Mouse (Mus musculus): ENCODE measurements around the gene Pramel4. TPM values are rescaled to one million over a fixed set of nuclear protein-coding genes. Genes with fewer than 3 reads are reported as not detected.
"Not testable (repeated sequence)": the region's sequence is repeated elsewhere in the genome, so short reads cannot be mapped to it uniquely, and the experiment has no call there.

Gene Pramel4
- polyA plus RNA-seq (2016; fragmentation: Nextera tagmentation; extraction: Ambion mirVana) = not detected in 2 replicates

DNA sequence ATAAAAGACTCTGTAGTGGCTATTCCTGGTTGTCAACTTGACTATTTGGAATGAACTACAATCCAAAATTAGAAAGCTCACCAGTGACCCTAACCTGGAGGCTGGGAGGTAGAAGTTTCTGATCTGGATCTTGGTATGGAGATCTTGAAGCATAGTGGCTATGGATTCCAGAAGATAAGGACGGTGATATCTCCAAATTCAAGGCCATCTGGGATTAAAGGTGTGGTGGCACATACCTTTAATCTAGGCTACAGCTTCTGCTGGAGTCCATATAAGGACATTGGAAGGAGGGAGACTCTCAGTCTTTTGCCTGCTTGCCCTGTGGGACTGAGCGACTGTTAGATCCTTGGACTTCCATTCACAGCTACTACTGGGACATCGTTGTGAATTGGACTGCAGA, at the start of gene Pramel4:
Gene Pramel4, plus strand, starts transcription at position 301 of the 400 bp plus-strand sequence.
- H3K27ac ChIP-seq (replicated peaks); DNase-seq (ENCODE audit: low spot score); H3K4me1 ChIP-seq; H3K36me3 ChIP-seq (replicated peaks); H3K9me3 ChIP-seq; H3K4me3 ChIP-seq; H3K27me3 ChIP-seq (replicated peaks; ENCODE audit: low read depth, poor library complexity, severe bottlenecking): not testable (repeated sequence)
- 88% methylated on average over 3 of the region's 3 CpGs for WGBS

DNA sequence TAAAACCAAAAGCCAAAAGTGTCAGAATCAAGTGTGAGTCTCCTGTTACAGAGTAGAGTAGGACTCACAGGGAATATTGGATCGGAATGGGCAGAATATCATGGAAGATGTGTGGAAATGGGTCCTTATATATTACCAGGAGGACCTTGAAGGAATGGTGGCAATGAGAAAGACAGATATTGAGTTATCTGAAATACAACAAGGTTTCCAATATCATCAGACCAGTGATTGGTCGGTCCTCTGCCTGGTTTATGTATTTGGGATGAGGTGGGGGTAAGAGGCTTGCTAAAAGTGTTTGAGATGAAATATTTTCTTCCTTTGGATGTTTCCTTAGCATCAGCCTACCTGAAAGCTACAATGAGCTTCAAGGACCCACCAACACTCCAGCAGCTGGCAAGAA, 47.2 kb downstream of the Pramel4 start, which contains the start of gene Gm13102:
Gene Gm13102, plus strand, starts transcription at position 301 of the 400 bp plus-strand sequence.
- WGBS = 77% methylated on average over 1 of the region's 2 CpGs
- not testable (repeated sequence) for DNase-seq (ENCODE audit: low spot score); H3K36me3 ChIP-seq (replicated peaks); H3K4me3 ChIP-seq; H3K27ac ChIP-seq (replicated peaks); H3K27me3 ChIP-seq (replicated peaks; ENCODE audit: low read depth, poor library complexity, severe bottlenecking); H3K9me3 ChIP-seq; H3K4me1 ChIP-seq

Other genes starting within 250 kb of the Pramel4 start
- gene Gm13084, start 243.0 kb upstream of the Pramel4 start, polyA plus RNA-seq (2016; fragmentation: Nextera tagmentation; extraction: Ambion mirVana) = not detected in 2 replicates
- not detected in 2 replicates for gene Gm13103, start 212.6 kb upstream of the Pramel4 start, polyA plus RNA-seq (2016; fragmentation: Nextera tagmentation; extraction: Ambion mirVana)
- not detected in 2 replicates for gene Pramef6, start 158.7 kb upstream of the Pramel4 start, polyA plus RNA-seq (2016; fragmentation: Nextera tagmentation; extraction: Ambion mirVana)
- not detected in 2 replicates for gene Pramef25, start 108.1 kb upstream of the Pramel4 start, polyA plus RNA-seq (2016; fragmentation: Nextera tagmentation; extraction: Ambion mirVana)
- gene Gm13101, start 92.2 kb upstream of the Pramel4 start, polyA plus RNA-seq (2016; fragmentation: Nextera tagmentation; extraction: Ambion mirVana) = not detected in 2 replicates
- not detected in 2 replicates for gene Pramef17, start 64.8 kb upstream of the Pramel4 start, polyA plus RNA-seq (2016; fragmentation: Nextera tagmentation; extraction: Ambion mirVana)
- not detected in 2 replicates for gene Gm13102, start 47.3 kb downstream of the Pramel4 start, polyA plus RNA-seq (2016; fragmentation: Nextera tagmentation; extraction: Ambion mirVana)
- not detected in 2 replicates for gene Oog3, start 103.5 kb downstream of the Pramel4 start, polyA plus RNA-seq (2016; fragmentation: Nextera tagmentation; extraction: Ambion mirVana)
- not detected in 2 replicates for gene Oog2, start 131.6 kb downstream of the Pramel4 start, polyA plus RNA-seq (2016; fragmentation: Nextera tagmentation; extraction: Ambion mirVana)
- gene C87977, start 154.2 kb downstream of the Pramel4 start, polyA plus RNA-seq (2016; fragmentation: Nextera tagmentation; extraction: Ambion mirVana) = not detected in 2 replicates
- gene Pramel5, start 221.4 kb downstream of the Pramel4 start, polyA plus RNA-seq (2016; fragmentation: Nextera tagmentation; extraction: Ambion mirVana) = not detected in 2 replicates

All from embryonic facial prominence, embryonic 10.5 days (tissue).